Mouse (Mus musculus): ENCODE measurements around the gene Myo18a. TPM values are rescaled to one million over a fixed set of nuclear protein-coding genes. Genes with fewer than 3 reads are reported as not detected.

Gene Myo18a
- total and polyA plus RNA-seq, 2 experiments from 2014 or later = 82.5 to 218 TPM

DNA sequence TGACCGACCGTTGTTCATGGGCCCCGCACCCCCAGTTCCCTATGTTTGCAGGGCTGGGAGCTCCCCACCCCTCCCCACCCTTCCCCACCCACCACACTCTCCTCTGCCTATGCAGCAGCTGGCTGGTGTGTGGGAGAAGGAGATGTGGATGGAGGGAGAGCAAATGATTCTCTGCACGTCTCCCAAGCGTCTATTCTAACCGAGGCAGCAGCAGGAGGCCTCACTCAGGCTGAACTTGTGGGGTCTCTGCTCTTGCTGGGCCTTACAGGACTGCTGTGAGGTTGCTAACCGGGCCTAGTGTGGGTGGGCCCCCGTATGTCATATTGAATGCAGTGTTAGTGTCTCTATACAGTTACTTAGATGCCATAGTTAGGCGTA lies 37.4 kb downstream of the Myo18a start:
- Histone ChIP-seq H3K9ac (replicated peaks; ENCODE audit: low read depth, low read length) (peak overlapping the region; percentile 43; the same call in 1 of the 2 replicates), H3K4me3 (ENCODE audit: low read depth, low read length) (peak overlapping the region; percentile 54), H3K4me2 (ENCODE audit: low read depth, low read length) (peak overlapping the region; percentile 82), H3K9me3 (replicated peaks; ENCODE audit: control insufficient read depth, low read length) (no peaks in the 10 kb centered on the region), H3K4me1 (ENCODE audit: control insufficient read depth, insufficient read depth) (peaks cover 47% of the 10 kb centered on the region), H3K36me3 (replicated peaks; ENCODE audit: control insufficient read depth, insufficient read depth, low read length) (no peaks in the 10 kb centered on the region), H3K27ac (ENCODE audit: low read depth) (peak overlapping the region; percentile 99), H3K27me3 (ENCODE audit: control insufficient read depth, insufficient read depth, low read length) (no peaks in the 10 kb centered on the region)
- TF ChIP-seq CTCF (IDR thresholded peaks at IDR 0.05; ENCODE audit: low read depth) (no peak), EP300 (IDR thresholded peaks at IDR 0.05; ENCODE audit: low read depth) (no peak)
- 19% methylated on average over 9 of the region's 9 CpGs for WGBS
- DNase-seq (ENCODE audit: low spot score) (no peak), ATAC-seq (ENCODE audit: insufficient read depth, low read depth) (peak; percentile 1; the same call in 1 of the 2 replicates)

DNA sequence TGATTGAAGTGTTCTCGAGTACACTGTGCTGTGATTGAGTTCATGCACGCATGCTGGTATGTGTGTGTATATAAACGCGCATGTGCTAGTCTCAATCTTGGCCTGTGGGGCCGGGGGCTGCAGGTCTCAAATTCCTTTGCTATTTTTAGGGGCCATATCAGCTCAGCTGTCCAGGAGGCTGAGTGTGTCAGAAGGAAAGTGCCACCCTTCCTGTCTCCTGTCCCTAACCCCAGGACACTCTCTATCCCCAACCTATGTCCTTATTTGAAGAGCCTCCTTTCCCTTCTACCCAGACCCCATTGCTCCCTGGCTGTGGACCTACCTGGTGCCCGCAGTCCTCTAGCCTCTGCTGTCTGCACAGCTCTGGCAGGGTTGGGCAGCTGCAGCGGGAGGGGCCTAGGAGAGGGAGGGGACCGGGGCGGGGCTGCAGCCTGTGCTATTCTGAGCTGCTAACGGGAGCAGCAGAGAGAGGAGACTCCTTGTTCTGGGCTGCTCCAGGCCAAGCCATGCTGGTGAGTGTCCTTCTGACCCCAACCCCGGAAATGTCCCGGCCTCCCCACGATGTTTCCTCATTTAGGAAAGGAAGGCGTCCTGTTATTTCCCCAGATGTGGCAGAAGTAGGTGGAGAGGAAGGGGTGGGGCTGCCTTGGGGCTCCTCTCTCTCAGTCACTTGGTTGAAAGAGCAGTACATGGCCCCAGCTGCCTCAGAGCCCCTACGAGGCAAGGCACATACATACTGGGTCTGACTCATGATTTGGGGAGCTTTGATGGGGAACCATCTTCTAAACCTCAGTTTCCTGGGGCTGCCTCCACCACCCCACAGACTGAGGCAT lies 38.0 kb downstream of the Myo18a start:
- peak; percentile 91 for ATAC-seq (ENCODE audit: insufficient read depth, low read depth)
- peak; percentile 91 for DNase-seq (ENCODE audit: low spot score)
- WGBS = 1% methylated on average over 15 of the region's 15 CpGs
- Histone ChIP-seq H3K9me3 (replicated peaks; ENCODE audit: control insufficient read depth, low read length) (no peaks in the 10 kb centered on the region), H3K9ac (replicated peaks; ENCODE audit: low read depth, low read length) (peak overlapping the region; percentile 68), H3K27me3 (ENCODE audit: control insufficient read depth, insufficient read depth, low read length) (no peaks in the 10 kb centered on the region), H3K27ac (ENCODE audit: low read depth) (peak overlapping the region; percentile 99), H3K4me2 (ENCODE audit: low read depth, low read length) (peak overlapping the region; percentile 82), H3K4me3 (ENCODE audit: low read depth, low read length) (peak overlapping the region; percentile 54), H3K36me3 (replicated peaks; ENCODE audit: control insufficient read depth, insufficient read depth, low read length) (no peaks in the 10 kb centered on the region), H3K4me1 (ENCODE audit: control insufficient read depth, insufficient read depth) (peaks cover 48% of the 10 kb centered on the region)
- no peak for TF ChIP-seq CTCF (IDR thresholded peaks at IDR 0.05; ENCODE audit: low read depth)
- no peak for TF ChIP-seq EP300 (IDR thresholded peaks at IDR 0.05; ENCODE audit: low read depth)

DNA sequence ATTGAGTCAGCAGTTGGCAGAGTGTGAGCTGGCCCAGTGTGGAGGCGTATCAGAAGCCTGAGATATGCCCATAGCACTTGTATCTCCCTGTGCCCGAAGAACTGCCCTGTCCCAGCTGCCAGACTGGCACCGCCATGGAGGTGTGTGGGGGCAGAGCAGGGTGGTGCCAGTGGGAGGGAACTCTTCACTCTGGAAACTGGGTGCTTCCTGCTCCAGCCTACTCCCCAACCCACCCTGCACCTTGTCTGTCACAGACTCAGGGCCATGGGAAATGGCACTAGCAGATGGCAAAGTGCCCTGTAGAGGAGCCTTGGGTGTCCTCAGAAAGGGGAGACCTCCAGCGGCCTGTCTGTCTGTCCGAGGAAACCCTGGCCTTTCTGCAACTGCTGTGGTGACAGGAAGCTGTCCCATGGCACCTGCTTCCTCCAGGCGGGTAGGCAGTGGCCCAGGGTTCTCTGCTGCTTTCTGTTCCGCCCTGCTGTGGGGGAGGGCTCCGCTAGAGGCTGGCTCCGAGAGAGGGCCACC lies 39.4 kb downstream of the Myo18a start:
- Histone ChIP-seq H3K4me1 (ENCODE audit: control insufficient read depth, insufficient read depth) (peaks cover 58% of the 10 kb centered on the region), H3K9ac (replicated peaks; ENCODE audit: low read depth, low read length) (peak overlapping the region; percentile 68), H3K36me3 (replicated peaks; ENCODE audit: control insufficient read depth, insufficient read depth, low read length) (no peaks in the 10 kb centered on the region), H3K4me3 (ENCODE audit: low read depth, low read length) (peak overlapping the region; percentile 54), H3K4me2 (ENCODE audit: low read depth, low read length) (peak overlapping the region; percentile 82), H3K9me3 (replicated peaks; ENCODE audit: control insufficient read depth, low read length) (no peaks in the 10 kb centered on the region), H3K27ac (ENCODE audit: low read depth) (peak overlapping the region; percentile 99), H3K27me3 (ENCODE audit: control insufficient read depth, insufficient read depth, low read length) (no peaks in the 10 kb centered on the region)
- no peak for ATAC-seq (ENCODE audit: insufficient read depth, low read depth)
- DNase-seq (ENCODE audit: low spot score) = no peak
- no peak for TF ChIP-seq EP300 (IDR thresholded peaks at IDR 0.05; ENCODE audit: low read depth)
- no peak for TF ChIP-seq CTCF (IDR thresholded peaks at IDR 0.05; ENCODE audit: low read depth)
- 22% methylated on average over 9 of the region's 9 CpGs for WGBS

DNA sequence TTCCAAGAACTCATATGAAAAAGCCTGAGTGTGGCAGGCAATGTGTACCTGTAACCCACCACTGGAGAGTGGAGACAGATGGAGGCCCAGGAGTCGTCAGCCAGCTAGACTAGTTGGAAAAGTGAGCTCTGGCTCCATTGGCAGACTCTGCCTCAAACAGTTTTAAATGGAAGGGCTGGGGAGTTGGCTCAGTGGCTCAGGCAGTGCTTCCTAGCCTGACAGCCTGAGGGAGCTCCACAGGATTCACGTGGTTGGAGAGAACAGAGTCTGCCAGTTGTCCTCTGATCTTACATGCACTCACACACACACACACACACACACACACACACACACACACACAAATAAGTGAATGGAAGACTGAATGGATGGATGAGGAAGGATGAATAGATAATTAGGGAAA lies 43.2 kb downstream of the Myo18a start:
- Histone ChIP-seq H3K9me3 (replicated peaks; ENCODE audit: control insufficient read depth, low read length) (no peaks in the 10 kb centered on the region), H3K4me1 (ENCODE audit: control insufficient read depth, insufficient read depth) (peaks cover 77% of the 10 kb centered on the region), H3K27ac (ENCODE audit: low read depth) (peak overlapping the region; percentile 44), H3K4me2 (ENCODE audit: low read depth, low read length) (no peak overlapping the region), H3K9ac (replicated peaks; ENCODE audit: low read depth, low read length) (no peak overlapping the region), H3K27me3 (ENCODE audit: control insufficient read depth, insufficient read depth, low read length) (no peaks in the 10 kb centered on the region), H3K4me3 (ENCODE audit: low read depth, low read length) (no peak overlapping the region), H3K36me3 (replicated peaks; ENCODE audit: control insufficient read depth, insufficient read depth, low read length) (peaks cover 9% of the 10 kb centered on the region; the same call in 1 of the 2 replicates)
- no peak for TF ChIP-seq EP300 (IDR thresholded peaks at IDR 0.05; ENCODE audit: low read depth)
- peak; percentile 39 for TF ChIP-seq CTCF (IDR thresholded peaks at IDR 0.05; ENCODE audit: low read depth)
- peak; percentile 81 for DNase-seq (ENCODE audit: low spot score)
- peak; percentile 42; the same call in 1 of the 2 replicates for ATAC-seq (ENCODE audit: insufficient read depth, low read depth)
- 16% methylated on average over 2 of the region's 2 CpGs for WGBS

DNA sequence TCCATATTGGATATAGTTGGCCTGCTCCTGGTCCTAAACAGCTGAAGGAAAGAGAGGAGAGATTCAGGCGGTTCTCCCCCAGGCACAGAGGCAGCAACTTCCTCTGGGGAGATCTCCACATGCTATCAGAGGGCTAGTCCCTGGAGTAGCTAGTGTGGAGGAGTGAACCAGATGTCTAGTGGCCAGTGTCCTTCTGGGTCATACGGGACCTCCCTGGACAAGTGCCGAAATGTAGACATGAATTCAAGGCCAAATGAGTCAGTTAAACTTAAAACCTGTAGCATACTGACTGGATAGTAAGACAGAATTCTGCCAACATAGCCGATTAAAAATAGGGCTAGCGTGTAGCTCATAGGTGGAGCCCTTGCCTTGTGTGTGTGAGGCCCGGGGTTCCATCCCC lies 43.8 kb downstream of the Myo18a start:
- Histone ChIP-seq H3K4me3 (ENCODE audit: low read depth, low read length) (no peak overlapping the region), H3K27ac (ENCODE audit: low read depth) (peak overlapping the region; percentile 44), H3K9ac (replicated peaks; ENCODE audit: low read depth, low read length) (no peak overlapping the region), H3K4me1 (ENCODE audit: control insufficient read depth, insufficient read depth) (peaks cover 72% of the 10 kb centered on the region), H3K27me3 (ENCODE audit: control insufficient read depth, insufficient read depth, low read length) (no peaks in the 10 kb centered on the region), H3K9me3 (replicated peaks; ENCODE audit: control insufficient read depth, low read length) (no peaks in the 10 kb centered on the region), H3K36me3 (replicated peaks; ENCODE audit: control insufficient read depth, insufficient read depth, low read length) (peaks cover 14% of the 10 kb centered on the region), H3K4me2 (ENCODE audit: low read depth, low read length) (peak overlapping the region; percentile 0; the same call in 1 of the 2 replicates)
- DNase-seq (ENCODE audit: low spot score) = no peak
- WGBS = 38% methylated on average over 6 of the region's 6 CpGs
- no peak for ATAC-seq (ENCODE audit: insufficient read depth, low read depth)
- TF ChIP-seq CTCF (IDR thresholded peaks at IDR 0.05; ENCODE audit: low read depth) (no peak), EP300 (IDR thresholded peaks at IDR 0.05; ENCODE audit: low read depth) (no peak)

Measured in heart, postnatal 0 days (tissue).